In genomic region chr4:95556663-95557332, GRCm38 (mm10) we compare ENCODE assay signal across 8 mouse cellular contexts. TPM values are rescaled to one million over a fixed set of nuclear protein-coding genes. Genes with fewer than 3 reads are reported as not detected.
DNase-seq lines count a peak whose midpoint lies in the region; ATAC-seq and TF ChIP-seq lines count a peak whose summit lies in the region.

No protein-coding gene starts in this region.

- no peak for ATAC-seq in hindbrain, embryonic 14.5 days (ENCODE audit: low FRiP score)
- no peak; the same call in 1 of the 2 replicates for ATAC-seq in midbrain, embryonic 13.5 days
- no peak; the same call in 1 of the 2 replicates for ATAC-seq in granulocyte monocyte progenitor cell, adult 5-6 weeks (replicated peaks; ENCODE audit: poor library complexity, severe bottlenecking)

- no peak for DNase-seq in kidney, adult 2 months
- DNase-seq in kidney, adult 8-10 months, result no peak
- DNase-seq in hindbrain, embryonic 14.5 days (ENCODE audit: low spot score), result no peak
- DNase-seq in adrenal gland, postnatal 14 days, result no peak
- DNase-seq in kidney, adult 9 months, result no peak

- H3K4me2 ChIP-seq in hindbrain, embryonic 14.5 days (replicated peaks), result peak overlapping the region; percentile 67
- peak overlapping the region; percentile 52 for H3K4me2 ChIP-seq in midbrain, embryonic 13.5 days (replicated peaks)

- H3K4me1 ChIP-seq in kidney, adult 2 months (ENCODE audit: control insufficient read depth, insufficient read depth, low read length), result peaks cover 3% of the 10 kb centered on the region; the same call in 1 of the 2 replicates
- H3K4me1 ChIP-seq in bone marrow, adult 2 months (ENCODE audit: control insufficient read depth, insufficient read depth, low read length), result no peaks in the 10 kb centered on the region
- no peaks in the 10 kb centered on the region for H3K4me1 ChIP-seq in hindbrain, embryonic 14.5 days (replicated peaks; ENCODE audit: control insufficient read depth, insufficient read depth, low read length)
- peaks cover 12% of the 10 kb centered on the region for H3K4me1 ChIP-seq in midbrain, embryonic 13.5 days (replicated peaks)

- H3K27me3 ChIP-seq in kidney, adult 2 months (replicated peaks; ENCODE audit: control insufficient read depth, insufficient read depth, low read length), result no peaks in the 10 kb centered on the region
- H3K27me3 ChIP-seq in hindbrain, embryonic 14.5 days (ENCODE audit: control insufficient read depth, insufficient read depth, low read length), result no peaks in the 10 kb centered on the region
- no peaks in the 10 kb centered on the region for H3K27me3 ChIP-seq in midbrain, embryonic 13.5 days

- H3K9me3 ChIP-seq in hindbrain, embryonic 14.5 days (ENCODE audit: control insufficient read depth, low read length), result no peaks in the 10 kb centered on the region
- H3K9me3 ChIP-seq in midbrain, embryonic 13.5 days, result no peaks in the 10 kb centered on the region

- no peaks in the 10 kb centered on the region for H3K36me3 ChIP-seq in kidney, adult 2 months (ENCODE audit: control insufficient read depth, insufficient read depth, low read length)
- H3K36me3 ChIP-seq in hindbrain, embryonic 14.5 days (replicated peaks; ENCODE audit: control insufficient read depth, insufficient read depth), result no peaks in the 10 kb centered on the region
- no peaks in the 10 kb centered on the region for H3K36me3 ChIP-seq in midbrain, embryonic 13.5 days

- H3K9ac ChIP-seq in hindbrain, embryonic 14.5 days, result peak overlapping the region; percentile 67
- H3K9ac ChIP-seq in midbrain, embryonic 13.5 days (replicated peaks), result peak overlapping the region; percentile 50

- H3K4me3 ChIP-seq in kidney, adult 2 months (ENCODE audit: insufficient read depth, low read depth, low read length), result peak overlapping the region; percentile 53
- H3K4me3 ChIP-seq in bone marrow, adult 2 months (replicated peaks; ENCODE audit: control insufficient read depth, low read depth, low read length), result peak overlapping the region; percentile 52
- H3K4me3 ChIP-seq in hindbrain, embryonic 14.5 days (replicated peaks; ENCODE audit: low read length), result peak overlapping the region; percentile 38
- H3K4me3 ChIP-seq in midbrain, embryonic 13.5 days (replicated peaks), result peak overlapping the region; percentile 40

- WGBS in kidney, adult 2 months, result 28% methylated on average over 16 of the region's 16 CpGs
- WGBS in bone marrow, adult 2 months, result 31% methylated on average over 16 of the region's 16 CpGs
- 45% methylated on average over 16 of the region's 16 CpGs for WGBS in hindbrain, embryonic 14.5 days
- 50% methylated on average over 16 of the region's 16 CpGs for WGBS in midbrain, embryonic 13.5 days

- TF ChIP-seq POLR2A in kidney, adult 2 months (IDR thresholded peaks at IDR 0.05; ENCODE audit: low read depth, low read length), result no peak
- TF ChIP-seq POLR2A in bone marrow, adult 2 months (IDR thresholded peaks at IDR 0.05; ENCODE audit: borderline replicate concordance, control insufficient read depth, low read depth, low read length), result no peak

- no peak for TF ChIP-seq CTCF in kidney, adult 2 months (conservative IDR thresholded peaks at IDR 0.05; ENCODE audit: insufficient read depth, insufficient read length, low read depth, low read length)
- TF ChIP-seq CTCF in bone marrow, adult 2 months (IDR thresholded peaks at IDR 0.05; ENCODE audit: control insufficient read depth, insufficient read depth, low read length), result no peak

- H3K27ac ChIP-seq in kidney, adult 2 months (ENCODE audit: insufficient read depth, low read depth, low read length), result no peak overlapping the region
- no peak overlapping the region for H3K27ac ChIP-seq in bone marrow, adult 2 months (ENCODE audit: control insufficient read depth, insufficient read depth, low read depth, low read length, poor library complexity)
- H3K27ac ChIP-seq in hindbrain, embryonic 14.5 days, result peak overlapping the region; percentile 80
- H3K27ac ChIP-seq in midbrain, embryonic 13.5 days, result peak overlapping the region; percentile 48; the same call in 1 of the 2 replicates

RNA-seq across cellular contexts. Expression of gene Fggy, which starts 0.5 kb away (rescaled TPM):
- 189 and 215 TPM in 2 replicates for polyA plus RNA-seq in kidney, adult 2 months (2012; rRNA removed)
- 6.3 and 6.5 TPM in 2 replicates for polyA plus RNA-seq in bone marrow, adult 2 months (2011; ENCODE audit: insufficient read depth, insufficient read length, low replicate concordance, missing spikeins)
- 7.5 and 7.6 TPM in 2 replicates for polyA plus RNA-seq in hindbrain, embryonic 14.5 days (2014; fragmentation: Nextera tagmentation; extraction: Ambion mirVana)
- 7.5 and 9.2 TPM in 2 replicates for polyA plus RNA-seq in midbrain, embryonic 13.5 days (2015; fragmentation: Nextera tagmentation; extraction: Ambion mirVana)
- 9.1 and 15.5 TPM in 2 replicates for total RNA-seq in granulocyte monocyte progenitor cell, adult 5-6 weeks (2014; fragmentation: Nextera tagmentation)
- total RNA-seq in granulocyte monocyte progenitor cell, adult 5-6 weeks (2017), result 7.1 and 9.0 TPM in 2 replicates
- 29.3 and 55.3 TPM in 2 replicates for total RNA-seq in adrenal gland, postnatal 14 days (2021)

Comparison
In these comparisons a context has a peak if more than half of its experiments do, and no peak if none do; other contexts are left out.
1. H3K27ac ChIP-seq: peak in hindbrain, embryonic 14.5 days (single experiment) and midbrain, embryonic 13.5 days (single experiment); none in kidney, adult 2 months (single experiment) and bone marrow, adult 2 months (single experiment).
2. RNA of gene Fggy, which starts 0.5 kb away (polyA plus RNA-seq): 189 to 215 TPM in kidney, adult 2 months; 7.5 to 7.6 TPM in hindbrain, embryonic 14.5 days, 7.5 to 9.2 TPM in midbrain, embryonic 13.5 days and 6.3 to 6.5 TPM in bone marrow, adult 2 months; every median in the first group is over 10 times any median in the second.
3. Peak in every context shown above with its lines, with median percentiles within 50 percentile points of each other: H3K4me3 ChIP-seq.